Mouse (Mus musculus): ENCODE measurements at regions not wholly inside any gene's neighbourhood (a gene's known extent, or its start where the extent isn't known, plus 50 kb on each side); places are given as distances from the start of the nearest gene placed in this dataset.

DNA sequence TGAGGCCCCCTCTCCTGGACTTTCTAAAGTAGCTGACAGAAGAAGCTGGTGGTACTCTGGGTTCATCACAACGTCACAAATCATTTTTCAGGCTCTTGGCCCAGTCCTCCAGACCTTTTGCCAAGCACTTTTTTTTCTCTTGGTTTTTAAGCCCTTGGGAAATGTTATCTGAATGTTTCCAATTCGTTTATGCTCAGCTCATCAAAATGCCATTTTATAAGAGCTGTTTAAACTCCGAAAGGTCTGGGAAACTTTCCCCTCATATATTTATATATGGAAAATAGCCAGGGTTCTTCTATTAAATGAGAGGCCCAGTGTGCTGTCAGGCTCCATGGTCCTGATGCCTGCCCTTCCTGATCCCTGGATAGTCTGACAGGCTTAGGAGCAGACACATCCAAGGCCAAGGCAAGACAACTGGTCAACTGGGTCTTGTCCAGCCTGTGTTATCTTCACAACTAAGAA lies 64.1 kb upstream of the Spdye4c start:
- Histone ChIP-seq H3K4me2 (ENCODE audit: low read depth) (no peak overlapping the region), H3K4me3 (no peak overlapping the region), H3K27me3 (ENCODE audit: control insufficient read depth, insufficient read depth, insufficient read length) (no peaks in the 10 kb centered on the region), H3K36me3 (ENCODE audit: control insufficient read depth, insufficient read depth) (no peaks in the 10 kb centered on the region), H3K79me2 (ENCODE audit: control insufficient read depth, insufficient read depth) (no peaks in the 10 kb centered on the region), H3ac (ENCODE audit: control insufficient read depth, insufficient read length) (no peak overlapping the region)
- no peak for TF ChIP-seq TCF3 (IDR thresholded peaks at IDR 0.05; ENCODE audit: insufficient read length, low read depth)
- no peak for TF ChIP-seq TCF12 (IDR thresholded peaks at IDR 0.05; ENCODE audit: insufficient read depth, poor library complexity, severe bottlenecking)
- no peak for TF ChIP-seq E2F4 (IDR thresholded peaks at IDR 0.05; ENCODE audit: insufficient read depth)
- no peak for TF ChIP-seq SRF (IDR thresholded peaks at IDR 0.05; ENCODE audit: control insufficient read depth, insufficient read length, low read depth)
- TF ChIP-seq USF1 (IDR thresholded peaks at IDR 0.05; ENCODE audit: low read depth): no peak
- TF ChIP-seq POLR2A (IDR thresholded peaks at IDR 0.05; ENCODE audit: insufficient read length, low read depth): no peak
- TF ChIP-seq MAX (IDR thresholded peaks at IDR 0.05; ENCODE audit: low read depth): no peak
- TF ChIP-seq MYOG (IDR thresholded peaks at IDR 0.05; ENCODE audit: control insufficient read depth in 1 of 3, insufficient read depth in 1 of 3, insufficient read length in 2 of 3, low read depth in 2 of 3): no peak
- TF ChIP-seq CEBPB (IDR thresholded peaks at IDR 0.05; ENCODE audit: insufficient read depth, poor library complexity, severe bottlenecking): no peak
- TF ChIP-seq REST (IDR thresholded peaks at IDR 0.05; ENCODE audit: insufficient read depth, insufficient read length): no peak
- no peak for TF ChIP-seq POLR2AphosphoS2 (IDR thresholded peaks at IDR 0.05; ENCODE audit: insufficient read length, low read depth)
- TF ChIP-seq MYOD1 (IDR thresholded peaks at IDR 0.05; ENCODE audit: control insufficient read depth in 1 of 3, insufficient read length in 2 of 3, low read depth in 2 of 3): no peak

- H3ac ChIP-seq (ENCODE audit: control insufficient read depth, insufficient read length): no peak overlapping the region
- H3K4me3 ChIP-seq: no peak overlapping the region
- H3K4me2 ChIP-seq (ENCODE audit: low read depth): no peak overlapping the region
- no peaks in the 10 kb centered on the region for H3K36me3 ChIP-seq (ENCODE audit: control insufficient read depth, insufficient read depth)
- H3K27me3 ChIP-seq (ENCODE audit: control insufficient read depth, insufficient read depth, insufficient read length): no peaks in the 10 kb centered on the region
- no peaks in the 10 kb centered on the region for H3K79me2 ChIP-seq (ENCODE audit: control insufficient read depth, insufficient read depth)
- TF ChIP-seq MYOG (IDR thresholded peaks at IDR 0.05; ENCODE audit: control insufficient read depth in 1 of 3, insufficient read depth in 1 of 3, insufficient read length in 2 of 3, low read depth in 2 of 3): peak in 1 of 3 experiments; percentile 65
- TF ChIP-seq MYOD1 (IDR thresholded peaks at IDR 0.05; ENCODE audit: control insufficient read depth in 1 of 3, insufficient read length in 2 of 3, low read depth in 2 of 3): peak in 1 of 3 experiments; percentile 22
- no peak for TF ChIP-seq USF1 (IDR thresholded peaks at IDR 0.05; ENCODE audit: low read depth)
These were observed 54.7 kb upstream of the Spdye4c start for GRCm38 (mm10) chr2:128536294-128536693.

DNA sequence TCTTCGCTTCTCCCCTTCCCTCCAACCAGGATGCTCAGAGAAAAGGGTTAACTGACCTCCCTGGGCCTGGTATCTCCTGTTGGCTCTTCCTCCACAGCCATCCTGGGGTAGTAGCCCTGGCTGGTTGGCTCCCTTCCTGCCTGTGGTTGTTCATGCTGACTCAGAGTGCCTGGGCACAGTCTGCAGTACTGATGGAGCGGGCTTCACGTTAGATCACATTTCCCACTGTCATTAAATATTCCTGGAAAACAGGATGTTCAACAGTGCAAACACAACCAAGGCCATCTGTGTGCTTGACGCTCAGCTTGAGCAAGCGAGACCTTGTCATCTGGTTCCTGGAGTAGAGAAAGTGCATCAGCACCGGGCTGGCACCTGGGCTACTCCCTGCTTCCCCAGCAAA lies 53.6 kb upstream of the Spdye4c start:
- no peaks in the 10 kb centered on the region for H3K36me3 ChIP-seq (ENCODE audit: control insufficient read depth, insufficient read depth)
- no peaks in the 10 kb centered on the region for H3K27me3 ChIP-seq (ENCODE audit: control insufficient read depth, insufficient read depth, insufficient read length)
- TF ChIP-seq TCF3 (IDR thresholded peaks at IDR 0.05; ENCODE audit: insufficient read length, low read depth) (no peak), MAX (IDR thresholded peaks at IDR 0.05; ENCODE audit: low read depth) (peak; percentile 39), MYOD1 (IDR thresholded peaks at IDR 0.05; ENCODE audit: control insufficient read depth in 1 of 3, insufficient read length in 2 of 3, low read depth in 2 of 3) (peak in 2 of 3 experiments; percentile 37 to 65), USF1 (IDR thresholded peaks at IDR 0.05; ENCODE audit: low read depth) (no peak), POLR2AphosphoS2 (IDR thresholded peaks at IDR 0.05; ENCODE audit: insufficient read length, low read depth) (no peak), SRF (IDR thresholded peaks at IDR 0.05; ENCODE audit: control insufficient read depth, insufficient read length, low read depth) (no peak), TCF12 (IDR thresholded peaks at IDR 0.05; ENCODE audit: insufficient read depth, poor library complexity, severe bottlenecking) (peak; percentile 82), POLR2A (IDR thresholded peaks at IDR 0.05; ENCODE audit: insufficient read length, low read depth) (no peak), CEBPB (IDR thresholded peaks at IDR 0.05; ENCODE audit: insufficient read depth, poor library complexity, severe bottlenecking) (peak; percentile 65), MYOG (IDR thresholded peaks at IDR 0.05; ENCODE audit: control insufficient read depth in 1 of 3, insufficient read depth in 1 of 3, insufficient read length in 2 of 3, low read depth in 2 of 3) (peak in 1 of 3 experiments; percentile 65), REST (IDR thresholded peaks at IDR 0.05; ENCODE audit: insufficient read depth, insufficient read length) (no peak), E2F4 (IDR thresholded peaks at IDR 0.05; ENCODE audit: insufficient read depth) (no peak)

DNA sequence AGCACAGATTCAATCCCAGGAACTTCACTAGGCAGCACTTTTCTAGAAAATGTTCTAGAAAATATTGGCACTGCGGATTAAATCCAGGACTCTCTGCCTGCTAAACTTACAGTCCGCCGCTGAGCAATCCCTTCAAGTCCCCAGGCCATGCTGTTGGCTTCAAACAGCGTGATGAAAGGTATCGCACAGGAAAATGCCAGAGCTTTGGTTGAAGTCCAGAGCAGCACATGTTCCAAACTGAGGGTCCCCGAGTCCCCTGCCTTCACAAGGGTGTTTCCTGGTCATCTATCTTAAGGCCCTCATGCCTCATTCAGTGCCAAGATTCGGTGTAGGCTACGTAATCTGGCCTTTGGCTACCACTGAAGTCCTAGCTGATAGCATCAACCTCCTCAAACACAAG lies 52.3 kb upstream of the Spdye4c start:
- no peak overlapping the region for H3K4me2 ChIP-seq (ENCODE audit: low read depth)
- H3ac ChIP-seq (ENCODE audit: control insufficient read depth, insufficient read length): no peak overlapping the region
- H3K36me3 ChIP-seq (ENCODE audit: control insufficient read depth, insufficient read depth): no peaks in the 10 kb centered on the region
- H3K79me2 ChIP-seq (ENCODE audit: control insufficient read depth, insufficient read depth): no peaks in the 10 kb centered on the region
- no peaks in the 10 kb centered on the region for H3K27me3 ChIP-seq (ENCODE audit: control insufficient read depth, insufficient read depth, insufficient read length)
- no peak overlapping the region for H3K4me3 ChIP-seq
- TF ChIP-seq REST (IDR thresholded peaks at IDR 0.05; ENCODE audit: insufficient read depth, insufficient read length) (no peak), MAX (IDR thresholded peaks at IDR 0.05; ENCODE audit: low read depth) (no peak), E2F4 (IDR thresholded peaks at IDR 0.05; ENCODE audit: insufficient read depth) (no peak), POLR2AphosphoS2 (IDR thresholded peaks at IDR 0.05; ENCODE audit: insufficient read length, low read depth) (no peak), SRF (IDR thresholded peaks at IDR 0.05; ENCODE audit: control insufficient read depth, insufficient read length, low read depth) (no peak), USF1 (IDR thresholded peaks at IDR 0.05; ENCODE audit: low read depth) (no peak), POLR2A (IDR thresholded peaks at IDR 0.05; ENCODE audit: insufficient read length, low read depth) (no peak), MYOD1 (IDR thresholded peaks at IDR 0.05; ENCODE audit: control insufficient read depth in 1 of 3, insufficient read length in 2 of 3, low read depth in 2 of 3) (no peak), TCF12 (IDR thresholded peaks at IDR 0.05; ENCODE audit: insufficient read depth, poor library complexity, severe bottlenecking) (no peak), TCF3 (IDR thresholded peaks at IDR 0.05; ENCODE audit: insufficient read length, low read depth) (no peak), CEBPB (IDR thresholded peaks at IDR 0.05; ENCODE audit: insufficient read depth, poor library complexity, severe bottlenecking) (no peak), MYOG (IDR thresholded peaks at IDR 0.05; ENCODE audit: control insufficient read depth in 1 of 3, insufficient read depth in 1 of 3, insufficient read length in 2 of 3, low read depth in 2 of 3) (no peak)

More for the DNA sequence above, 53.6 kb upstream of the Spdye4c start:
- no peak overlapping the region for H3K4me3 ChIP-seq
- no peak overlapping the region for H3ac ChIP-seq (ENCODE audit: control insufficient read depth, insufficient read length)
- no peaks in the 10 kb centered on the region for H3K79me2 ChIP-seq (ENCODE audit: control insufficient read depth, insufficient read depth)
- H3K4me2 ChIP-seq (ENCODE audit: low read depth): peak overlapping the region; percentile 46
